Mouse (Mus musculus) intestine, postnatal 0 days (tissue): ENCODE data around the gene Gadd45b. TPM values are rescaled to one million over a fixed set of nuclear protein-coding genes. Genes with fewer than 3 reads are reported as not detected.

ENCODE experiments used
- ATAC-seq: fragments of 200-750 bp; cut with Nextera tagmentation; 2 replicates; pipeline ENCODE4 v1.8.0; 2017; ENCODE audit warnings: mild to moderate bottlenecking, moderate TSS enrichment, moderate library complexity
- H3K27ac ChIP-seq: fragments of 300-500 bp; sonication (generic); 2 replicates; pipeline ENCODE4 v1.5.1; 2014; ENCODE audit warnings: mild to moderate bottlenecking, low read depth, low read length, moderate library complexity
- H3K27me3 ChIP-seq: fragments of 300-500 bp; sonication (generic); replicated peaks from 2 replicates; pipeline ENCODE4 v1.6.1; 2014; ENCODE audit warnings: low read length, mixed read lengths; ENCODE audit not compliant: control insufficient read depth, insufficient read depth
- H3K36me3 ChIP-seq: fragments of 300-500 bp; sonication (generic); 2 replicates; pipeline ENCODE4 v1.6.1; 2014; ENCODE audit warnings: mild to moderate bottlenecking, moderate library complexity; ENCODE audit not compliant: control insufficient read depth, insufficient read depth
- H3K4me1 ChIP-seq: fragments of 300-500 bp; sonication (generic); replicated peaks from 2 replicates; pipeline ENCODE4 v1.6.1; 2014; ENCODE audit warnings: antibody characterized with exemption, low read length, mixed read lengths; ENCODE audit not compliant: control insufficient read depth, insufficient read depth
- H3K4me2 ChIP-seq: fragments of 300-500 bp; sonication (generic); replicated peaks from 2 replicates; pipeline ENCODE4 v1.6.1; 2014; ENCODE audit warnings: low read depth, mild to moderate bottlenecking, moderate library complexity
- H3K4me3 ChIP-seq: fragments of 300-500 bp; sonication (generic); 2 replicates; pipeline ENCODE4 v1.5.1; 2014; ENCODE audit warnings: low read depth, low read length
- H3K9ac ChIP-seq: fragments of 300-500 bp; sonication (generic); 2 replicates; pipeline ENCODE4 v1.6.1; 2014; ENCODE audit warnings: mild to moderate bottlenecking, low read depth, low read length
- H3K9me3 ChIP-seq: fragments of 300-500 bp; sonication (generic); 2 replicates; pipeline ENCODE4 v1.6.1; 2016; ENCODE audit warnings: mixed run types; ENCODE audit not compliant: control insufficient read depth
- CTCF ChIP-seq: sonication (generic); IDR thresholded peaks from 2 replicates; pipeline ENCODE4 v1.5.1; 2016; ENCODE audit warnings: low read depth, mild to moderate bottlenecking, control low read depth, antibody characterized with exemption, moderate library complexity
- WGBS: fragments of 180-500 bp; shearing (Covaris S2); extraction: QIAGEN DNeasy Blood & Tissue Kit; methylation state at CpG from one replicate; pipeline ENCODE4 v1.1.7; 2014; 5-methylcytosine and 5-hydroxymethylcytosine counted together
- polyA plus RNA-seq: library from polyadenylated mRNA; unstranded; fragments of >200 nt; fragmentation: Nextera tagmentation; extraction: Ambion mirVana; gene quantifications from 2 replicates; pipeline ENCODE4 v1.2.1, GENCODE M21; 2015

The Gadd45b gene
- polyA plus RNA-seq, 1 experiment from 2014 or later, result 19.9 TPM

DNA sequence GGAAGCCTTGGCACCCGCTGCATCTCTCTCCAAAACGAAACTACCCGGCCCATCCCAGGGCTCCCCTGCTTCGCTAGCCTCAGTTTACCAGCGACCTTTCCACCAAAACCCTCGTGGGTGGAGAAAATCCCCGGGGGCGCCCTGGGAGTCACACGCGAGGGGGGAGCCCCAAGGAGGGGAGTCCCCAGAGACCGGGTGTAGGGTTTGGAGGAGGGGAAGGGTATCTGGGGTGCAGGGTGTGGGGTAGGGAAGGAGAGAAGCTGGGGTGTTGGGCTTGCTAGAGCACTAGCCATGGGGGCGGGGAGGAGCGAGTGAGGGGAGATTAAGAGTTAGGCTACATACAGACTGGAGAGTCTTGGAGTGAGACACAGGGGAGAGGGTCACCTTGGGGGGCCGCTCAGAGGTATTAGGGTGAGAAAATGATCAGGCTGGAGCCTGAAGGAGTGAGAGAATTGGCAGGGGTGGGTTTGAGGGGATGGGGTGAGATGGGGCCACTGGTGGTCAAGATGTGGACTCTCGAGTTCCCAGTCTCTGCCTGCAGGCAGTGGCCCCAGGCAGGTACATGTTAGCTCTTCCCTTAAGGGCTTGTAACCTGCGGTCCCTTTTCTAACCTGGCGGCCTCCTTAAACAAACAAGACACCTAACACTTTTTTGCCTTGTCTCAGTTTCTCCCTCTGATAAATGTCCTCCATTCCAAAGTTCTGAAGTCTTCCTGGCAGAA, 3.0 kb downstream of the Gadd45b start:
- Histone ChIP-seq H3K36me3 (no peaks in the 10 kb centered on the region), H3K9ac (peak overlapping the region; percentile 19), H3K27me3 (no peaks in the 10 kb centered on the region), H3K27ac (peak overlapping the region; percentile 58), H3K4me2 (peak overlapping the region; percentile 87), H3K4me3 (peak overlapping the region; percentile 78), H3K9me3 (no peaks in the 10 kb centered on the region), H3K4me1 (peaks cover 35% of the 10 kb centered on the region)
- TF ChIP-seq CTCF, result no peak
- ATAC-seq, result no peak
- WGBS, result 7% methylated on average over 17 of the region's 17 CpGs

DNA sequence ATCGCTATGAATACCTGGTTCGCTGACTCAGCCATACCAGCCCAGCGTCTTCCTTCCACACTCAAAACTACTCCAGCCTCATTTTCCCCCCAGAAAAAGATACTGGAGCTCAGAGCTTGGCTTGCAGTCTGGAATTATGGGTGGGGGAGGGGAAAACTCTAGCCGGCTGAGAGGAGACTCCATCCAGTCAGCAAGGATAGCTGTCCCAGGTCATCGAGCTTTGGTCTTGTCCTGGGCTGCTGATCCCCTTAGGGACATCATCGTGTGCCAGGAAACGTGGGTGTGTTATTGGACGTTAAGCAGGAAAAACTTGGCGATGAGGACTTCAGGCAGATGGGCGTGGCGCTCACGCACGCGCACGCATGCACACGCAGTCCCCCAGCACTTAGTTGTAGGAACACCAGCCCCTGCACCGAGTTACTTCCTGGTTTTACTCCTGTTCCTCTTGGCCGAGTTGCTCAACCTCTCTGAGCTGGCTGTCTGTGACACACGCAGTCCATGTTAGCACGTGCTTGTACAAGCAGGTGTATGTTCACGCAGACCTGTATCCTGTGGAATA, 3.6 kb downstream of the Gadd45b start:
- 0 out of 2 replicates have a peak overlapping the region, but pooled peaks have one; percentile 21 for H3K4me3 ChIP-seq
- TF ChIP-seq CTCF, result no peak
- WGBS, result 2% methylated on average over 21 of the region's 21 CpGs
- H3K36me3 ChIP-seq, result no peaks in the 10 kb centered on the region
- H3K9me3 ChIP-seq, result no peaks in the 10 kb centered on the region
- H3K4me1 ChIP-seq, result peaks cover 35% of the 10 kb centered on the region
- ATAC-seq, result peak; percentile 11; the same call in 1 of the 2 replicates
- no peak overlapping the region for H3K9ac ChIP-seq
- H3K27me3 ChIP-seq, result no peaks in the 10 kb centered on the region
- peak overlapping the region; percentile 50; the same call in 1 of the 2 replicates for H3K27ac ChIP-seq
- peak overlapping the region; percentile 87 for H3K4me2 ChIP-seq

DNA sequence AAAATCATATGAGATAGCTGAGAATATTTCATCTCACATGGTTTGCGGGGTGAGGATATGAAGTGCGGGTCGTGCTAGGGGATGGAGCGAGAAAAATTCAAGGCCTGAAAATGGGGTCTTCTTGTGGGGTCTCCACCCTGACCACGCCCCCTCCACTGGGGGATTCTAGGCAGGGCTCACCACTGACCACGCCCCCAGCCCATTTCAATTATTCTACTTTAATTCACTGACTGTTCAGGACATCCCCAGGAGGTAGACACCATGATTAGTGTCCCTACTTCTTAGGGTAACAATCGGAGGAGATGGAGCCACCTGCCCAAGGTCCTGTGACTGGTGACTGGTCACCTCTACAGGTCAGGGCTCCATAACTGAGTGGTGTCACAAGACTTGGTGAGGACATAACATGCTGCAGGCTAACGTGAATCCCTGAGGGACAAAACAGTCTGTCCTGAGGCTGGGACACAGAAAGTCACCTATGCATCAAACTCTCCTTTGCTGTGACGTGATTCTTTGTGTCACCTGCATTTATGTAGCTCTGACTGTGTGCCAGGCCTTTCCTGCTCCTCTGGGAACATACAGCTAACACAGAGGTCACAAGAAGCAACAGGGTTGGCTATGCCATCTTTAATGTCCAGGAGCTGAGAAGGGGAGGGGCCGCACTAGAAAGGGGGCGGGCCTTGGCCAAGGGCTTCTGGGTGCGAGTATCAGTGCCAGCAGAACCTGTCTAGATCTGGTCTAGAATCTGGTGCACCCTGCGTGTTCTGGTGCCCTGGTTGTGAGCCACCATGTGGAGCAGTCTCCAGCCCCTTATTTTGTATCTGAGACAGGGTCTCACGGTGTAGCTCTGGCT, 4.5 kb downstream of the Gadd45b start:
- no peak overlapping the region for H3K4me3 ChIP-seq
- peaks cover 41% of the 10 kb centered on the region for H3K4me1 ChIP-seq
- H3K36me3 ChIP-seq, result no peaks in the 10 kb centered on the region
- 67% methylated on average over 14 of the region's 14 CpGs for WGBS
- no peak overlapping the region for H3K4me2 ChIP-seq
- no peaks in the 10 kb centered on the region for H3K9me3 ChIP-seq
- H3K27me3 ChIP-seq, result no peaks in the 10 kb centered on the region
- H3K9ac ChIP-seq, result no peak overlapping the region
- TF ChIP-seq CTCF, result no peak
- ATAC-seq, result no peak
- H3K27ac ChIP-seq, result peak overlapping the region; percentile 50; the same call in 1 of the 2 replicates

DNA sequence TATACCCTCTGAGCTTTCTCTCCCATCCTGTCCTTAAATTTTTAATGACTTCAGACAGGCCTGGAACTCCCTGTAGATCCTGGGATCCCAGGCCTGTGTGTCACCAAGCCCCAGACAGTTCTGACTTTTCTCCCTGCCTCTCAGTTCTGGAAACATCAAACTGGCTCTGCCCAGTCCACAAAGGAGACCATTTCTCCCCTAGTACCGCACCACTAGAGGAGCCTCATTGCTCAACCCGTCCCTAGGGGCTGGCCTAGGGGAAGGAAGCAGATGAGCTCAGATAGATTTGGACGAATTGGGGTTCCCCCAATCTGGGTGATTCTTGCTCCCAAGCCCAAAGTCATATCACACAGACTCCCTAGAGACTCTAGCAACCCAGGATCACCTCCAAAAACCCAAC, 5.4 kb downstream of the Gadd45b start:
- Histone ChIP-seq H3K27me3 (no peaks in the 10 kb centered on the region), H3K36me3 (no peaks in the 10 kb centered on the region), H3K9ac (no peak overlapping the region), H3K9me3 (no peaks in the 10 kb centered on the region), H3K4me1 (peaks cover 46% of the 10 kb centered on the region), H3K4me3 (no peak overlapping the region), H3K4me2 (peak overlapping the region; percentile 65; the same call in 1 of the 2 replicates), H3K27ac (no peak overlapping the region)
- WGBS, result 45% methylated on average over 3 of the region's 3 CpGs
- TF ChIP-seq CTCF, result no peak
- no peak for ATAC-seq

DNA sequence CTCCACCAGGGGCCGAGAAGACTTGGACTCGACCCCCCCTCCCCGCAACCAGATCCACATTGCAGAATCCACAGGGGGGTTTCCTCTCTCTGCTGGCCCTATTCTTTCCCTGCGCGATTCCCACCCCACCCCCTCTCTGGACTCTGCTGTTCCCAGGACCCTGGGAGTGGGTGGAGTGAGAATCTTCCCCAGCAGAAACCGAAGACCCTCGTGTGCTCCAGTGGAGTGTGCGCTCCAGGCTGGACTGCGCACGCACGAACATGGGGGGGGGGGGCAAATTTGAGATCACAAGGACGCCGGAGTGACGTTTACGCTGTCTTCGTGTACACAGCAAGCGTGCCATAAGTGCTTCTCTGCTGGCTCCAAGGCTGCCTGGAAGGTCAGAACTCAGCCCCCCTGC, 5.8 kb downstream of the Gadd45b start:
- no peak for TF ChIP-seq CTCF
- no peak overlapping the region for H3K9ac ChIP-seq
- H3K4me1 ChIP-seq, result peaks cover 51% of the 10 kb centered on the region
- no peaks in the 10 kb centered on the region for H3K9me3 ChIP-seq
- WGBS, result 16% methylated on average over 17 of the region's 17 CpGs
- no peak overlapping the region for H3K27ac ChIP-seq
- H3K4me3 ChIP-seq, result no peak overlapping the region
- no peaks in the 10 kb centered on the region for H3K27me3 ChIP-seq
- no peaks in the 10 kb centered on the region for H3K36me3 ChIP-seq
- ATAC-seq, result no peak
- H3K4me2 ChIP-seq, result peak overlapping the region; percentile 65
